Mouse (Mus musculus) heart, adult 2 months (tissue): ENCODE measurements at regions not wholly inside any gene's neighbourhood (a gene's known extent, or its start where the extent isn't known, plus 50 kb on each side); places are given as distances from the start of the nearest gene placed in this dataset.
"Not testable (repeated sequence)": the region's sequence is repeated elsewhere in the genome, so short reads cannot be mapped to it uniquely, and the experiment has no call there.

ENCODE experiments used
- CTCF ChIP-seq: fragments of 200-600 bp; IDR thresholded peaks from 2 replicates; pipeline ENCODE4 v1.8.1; 2022; ENCODE audit warnings: antibody characterized with exemption, mild to moderate bottlenecking, moderate library complexity
- EP300 ChIP-seq: fragments of 200-500 bp; IDR thresholded peaks from 2 replicates; pipeline ENCODE4 v1.6.1; 2011; ENCODE audit warnings: low read depth, low read length, control low read depth; ENCODE audit not compliant: insufficient read depth
- POLR2A ChIP-seq: fragments of 200-500 bp; IDR thresholded peaks from 2 replicates; pipeline ENCODE4 v1.6.1; 2011; ENCODE audit warnings: mild to moderate bottlenecking, low read depth, low read length, control low read depth; ENCODE audit not compliant: insufficient read depth

- not testable (repeated sequence) for TF ChIP-seq EP300, POLR2A, CTCF
Observed at GRCm38 (mm10) chr14:53007741-53008140, 512.2 kb upstream of the Olfr1507 start.
